Mouse (Mus musculus) CH12.LX (cell line): ENCODE results near the gene Arl1. TPM values are rescaled to one million over a fixed set of nuclear protein-coding genes. Genes with fewer than 3 reads are reported as not detected.
A peak's percentile ranks its signal among the peaks of the same experiment; 100 is the strongest.

Source experiments
- DNase-seq: peaks from one replicate; pipeline ENCODE4 v3.0.0-alpha.2; 2013; ENCODE audit errors: extremely low read depth
- H3K27ac ChIP-seq: 2 replicates; pipeline ENCODE4 v1.5.1; 2012; ENCODE audit warnings: low read depth, mild to moderate bottlenecking, control low read depth, moderate library complexity; ENCODE audit not compliant: insufficient read depth
- H3K27me3 ChIP-seq: replicated peaks from 2 replicates; pipeline ENCODE3; 2012; ENCODE audit warnings: inconsistent platforms
- H3K36me3 ChIP-seq, 2 experiments: replicated peaks in 1 of 2; 2 replicates each; pipeline versions ENCODE3 to v1.6.1; 2012; ENCODE audit warnings: inconsistent platforms in 1 of 2, low read length in 1 of 2, mild to moderate bottlenecking in 1 of 2, mixed read lengths in 1 of 2, moderate library complexity in 1 of 2; ENCODE audit not compliant: control insufficient read depth in 1 of 2, insufficient read depth in 1 of 2
- H3K4me1 ChIP-seq, 2 experiments: 2 replicates each; pipeline ENCODE4 v1.6.1; 2012; ENCODE audit warnings: inconsistent platforms in 1 of 2, moderate library complexity in 1 of 2; ENCODE audit not compliant: insufficient read depth in 2 of 2, control insufficient read depth in 1 of 2
- H3K4me2 ChIP-seq: 2 replicates; pipeline ENCODE4 v1.6.1; 2012; ENCODE audit warnings: low read depth, mild to moderate bottlenecking, control low read depth; ENCODE audit not compliant: poor library complexity, insufficient read depth, severe bottlenecking
- H3K4me3 ChIP-seq, 3 experiments: fragments of 150-350 bp in 1 of 3; sonication (generic) in 1 of 3; replicated peaks in 1 of 3; 2 replicates each; pipeline versions ENCODE3 to v1.5.1; 2011 to 2012; ENCODE audit warnings: low read depth in 2 of 3, low read length in 2 of 3, mild to moderate bottlenecking in 2 of 3, moderate library complexity in 2 of 3, control low read depth in 1 of 3, improper control_type of control experiment in 1 of 3, inconsistent platforms in 1 of 3, mixed read lengths in 1 of 3; ENCODE audit not compliant: poor library complexity in 1 of 3
- H3K79me2 ChIP-seq: replicated peaks from 2 replicates; pipeline ENCODE4 v1.6.1; 2012; ENCODE audit warnings: mild to moderate bottlenecking, moderate library complexity; ENCODE audit not compliant: control insufficient read depth, poor library complexity, insufficient read depth, severe bottlenecking; ENCODE audit errors: extremely low read depth
- H3K9ac ChIP-seq: 2 replicates; pipeline ENCODE4 v1.6.1; 2012; ENCODE audit warnings: low read depth, mild to moderate bottlenecking, control low read depth, moderate library complexity; ENCODE audit not compliant: insufficient read depth
- H3K9me3 ChIP-seq: replicated peaks from 2 replicates; pipeline ENCODE3; 2012; ENCODE audit warnings: low read length, inconsistent platforms, mixed read lengths
- BHLHE40 ChIP-seq: IDR thresholded peaks from 2 replicates; pipeline ENCODE4 v1.6.1; 2011; ENCODE audit warnings: mild to moderate bottlenecking, low read depth, low read length, improper control_type of control experiment
- CHD2 ChIP-seq: IDR thresholded peaks from 2 replicates; pipeline ENCODE4 v1.6.1; 2011; ENCODE audit warnings: low read length, improper control_type of control experiment
- CTCF ChIP-seq, 2 experiments: IDR thresholded peaks in 1 of 2; conservative IDR thresholded peaks in 1 of 2; 2 replicates each; pipeline ENCODE4 v1.5.1; 2011 to 2012; ENCODE audit warnings: low read depth in 2 of 2, low read length in 2 of 2, improper control_type of control experiment in 1 of 2, inconsistent platforms in 1 of 2, mild to moderate bottlenecking in 1 of 2, moderate library complexity in 1 of 2
- E2F4 ChIP-seq: IDR thresholded peaks from 2 replicates; pipeline ENCODE4 v1.6.1; 2011; ENCODE audit warnings: low read depth, low read length, improper control_type of control experiment; ENCODE audit not compliant: insufficient replicate concordance
- ELF1 ChIP-seq: IDR thresholded peaks from 2 replicates; pipeline ENCODE4 v1.6.1; 2014; ENCODE audit warnings: low read depth, mild to moderate bottlenecking, inconsistent platforms, low read length, improper control_type of control experiment
- EP300 ChIP-seq: IDR thresholded peaks from 2 replicates; pipeline ENCODE4 v1.6.1; 2011; ENCODE audit warnings: low read length, improper control_type of control experiment
- ETS1 ChIP-seq: conservative IDR thresholded peaks from 2 replicates; pipeline ENCODE4 v1.6.1; 2012; ENCODE audit warnings: low read depth, mild to moderate bottlenecking, inconsistent platforms, low read length, improper control_type of control experiment, moderate library complexity
- GABPA ChIP-seq: IDR thresholded peaks from 2 replicates; pipeline ENCODE4 v1.6.1; 2012; ENCODE audit warnings: low read depth, low read length, improper control_type of control experiment, inconsistent platforms; ENCODE audit not compliant: insufficient replicate concordance
- HCFC1 ChIP-seq: IDR thresholded peaks from 2 replicates; pipeline ENCODE4 v1.6.1; 2012; ENCODE audit warnings: low read depth, mild to moderate bottlenecking, inconsistent platforms, low read length, improper control_type of control experiment
- IRF4 ChIP-seq: IDR thresholded peaks from 2 replicates; pipeline ENCODE4 v1.6.1; 2014; ENCODE audit warnings: low read depth, mild to moderate bottlenecking, inconsistent platforms, low read length, improper control_type of control experiment
- JUN ChIP-seq: IDR thresholded peaks from 2 replicates; pipeline ENCODE4 v1.6.1; 2011; ENCODE audit warnings: low read depth, mild to moderate bottlenecking, low read length, improper control_type of control experiment, moderate library complexity; ENCODE audit not compliant: insufficient read depth
- JUND ChIP-seq: conservative IDR thresholded peaks from 2 replicates; pipeline ENCODE4 v1.6.1; 2011; ENCODE audit warnings: low read depth, low read length, improper control_type of control experiment
- MAFK ChIP-seq: IDR thresholded peaks from 2 replicates; pipeline ENCODE4 v1.6.1; 2011; ENCODE audit warnings: low read length, improper control_type of control experiment; ENCODE audit not compliant: insufficient replicate concordance
- MAX ChIP-seq: IDR thresholded peaks from 2 replicates; pipeline ENCODE4 v1.6.1; 2011; ENCODE audit warnings: low read length, improper control_type of control experiment
- MAZ ChIP-seq: IDR thresholded peaks from 2 replicates; pipeline ENCODE4 v1.6.1; 2012; ENCODE audit warnings: low read depth, mild to moderate bottlenecking, inconsistent platforms, low read length, improper control_type of control experiment, moderate library complexity
- MEF2A ChIP-seq: IDR thresholded peaks from 2 replicates; pipeline ENCODE4 v1.6.1; 2014; ENCODE audit warnings: low read depth, mild to moderate bottlenecking, inconsistent platforms, low read length, improper control_type of control experiment, borderline replicate concordance
- MXI1 ChIP-seq: IDR thresholded peaks from 2 replicates; pipeline ENCODE4 v1.6.1; 2011; ENCODE audit warnings: mild to moderate bottlenecking, low read depth, low read length, improper control_type of control experiment
- MYC ChIP-seq: IDR thresholded peaks from 2 replicates; pipeline ENCODE4 v1.6.1; 2011; ENCODE audit warnings: low read depth, mild to moderate bottlenecking, improper control_type of control experiment, low read length
- NELFE ChIP-seq: IDR thresholded peaks from 2 replicates; pipeline ENCODE4 v1.6.1; 2011; ENCODE audit warnings: low read depth, low read length, improper control_type of control experiment
- NRF1 ChIP-seq: IDR thresholded peaks from 2 replicates; pipeline ENCODE4 v1.6.1; 2014; ENCODE audit warnings: low read depth, mild to moderate bottlenecking, inconsistent platforms, low read length, improper control_type of control experiment, moderate library complexity
- PAX5 ChIP-seq: IDR thresholded peaks from 2 replicates; pipeline ENCODE4 v1.6.1; 2012; ENCODE audit warnings: low read length, inconsistent platforms, mixed read lengths
- POLR2A ChIP-seq: IDR thresholded peaks from 2 replicates; pipeline ENCODE4 v1.6.1; 2011; ENCODE audit warnings: low read depth, mild to moderate bottlenecking, improper control_type of control experiment, low read length
- POLR2AphosphoS2 ChIP-seq: IDR thresholded peaks from 2 replicates; pipeline ENCODE4 v1.6.1; 2011; ENCODE audit warnings: low read depth, low read length, improper control_type of control experiment
- RAD21 ChIP-seq: IDR thresholded peaks from 2 replicates; pipeline ENCODE4 v1.6.1; 2011; ENCODE audit warnings: low read depth, mild to moderate bottlenecking, low read length, improper control_type of control experiment, moderate library complexity
- RCOR1 ChIP-seq: conservative IDR thresholded peaks from 2 replicates; pipeline ENCODE4 v1.6.1; 2012; ENCODE audit warnings: low read depth, mild to moderate bottlenecking, inconsistent platforms, low read length, improper control_type of control experiment
- SIN3A ChIP-seq: IDR thresholded peaks from 2 replicates; pipeline ENCODE4 v1.6.1; 2012; ENCODE audit warnings: low read length, improper control_type of control experiment, inconsistent platforms
- SMC3 ChIP-seq: IDR thresholded peaks from 2 replicates; pipeline ENCODE4 v1.6.1; 2011; ENCODE audit warnings: low read depth, low read length, improper control_type of control experiment
- TBP ChIP-seq: conservative IDR thresholded peaks from 2 replicates; pipeline ENCODE4 v1.6.1; 2011; ENCODE audit warnings: low read depth, low read length, improper control_type of control experiment
- TCF12 ChIP-seq: IDR thresholded peaks from 2 replicates; pipeline ENCODE4 v1.6.1; 2014; ENCODE audit warnings: low read depth, mild to moderate bottlenecking, inconsistent platforms, low read length, improper control_type of control experiment
- UBTF ChIP-seq: IDR thresholded peaks from 2 replicates; pipeline ENCODE4 v1.6.1; 2012; ENCODE audit warnings: low read depth, mild to moderate bottlenecking, inconsistent platforms, low read length, improper control_type of control experiment, moderate library complexity
- USF1 ChIP-seq: IDR thresholded peaks from 2 replicates; pipeline ENCODE4 v1.6.1; 2014; ENCODE audit warnings: low read depth, mild to moderate bottlenecking, inconsistent platforms, low read length, improper control_type of control experiment
- USF2 ChIP-seq: conservative IDR thresholded peaks from 2 replicates; pipeline ENCODE4 v1.6.1; 2011; ENCODE audit warnings: low read depth, low read length, improper control_type of control experiment
- ZC3H11A ChIP-seq: IDR thresholded peaks from 2 replicates; pipeline ENCODE4 v1.6.1; 2012; ENCODE audit warnings: low read depth, mild to moderate bottlenecking, inconsistent platforms, low read length, improper control_type of control experiment
- ZKSCAN1 ChIP-seq: IDR thresholded peaks from 2 replicates; pipeline ENCODE4 v1.6.1; 2012; ENCODE audit warnings: low read depth, inconsistent platforms, low read length, improper control_type of control experiment, borderline replicate concordance
- ZMIZ1 ChIP-seq: IDR thresholded peaks from 2 replicates; pipeline ENCODE4 v1.6.1; 2012; ENCODE audit warnings: low read depth, mild to moderate bottlenecking, inconsistent platforms, low read length, improper control_type of control experiment
- ZNF384 ChIP-seq: IDR thresholded peaks from 2 replicates; pipeline ENCODE4 v1.6.1; 2012; ENCODE audit warnings: low read depth, low read length, improper control_type of control experiment, inconsistent platforms
- dilution Hi-C: fragments of 300-500 bp; cut with MboI; formaldehyde crosslinking; loops from 2 replicates; pipeline ENCODE4 v1.14.3; 2020; ENCODE audit warnings: low sequenced_read_pairs; ENCODE audit not compliant: extremely low pct_unique_long_range_greater_than_20kb, extremely low pct_ligation_motif_present
- in situ Hi-C: fragments of 300-500 bp; cut with MboI; formaldehyde crosslinking; loops from 3 replicates; pipeline ENCODE4 v1.14.3; 2019; ENCODE audit warnings: low sequenced_read_pairs, low pct_ligation_motif_present, low pct_unique_long_range_greater_than_20kb, mixed read lengths
- polyA plus RNA-seq: library from polyadenylated mRNA; unstranded; fragments of >175 nt; gene quantifications from 2 replicates; pipeline ENCODE4 v1.2.1, GENCODE M21; 2012; ENCODE audit warnings: low read depth; ENCODE audit not compliant: insufficient read length
- total RNA-seq, 2 experiments: library from RNA; depleted of rRNA; stranded (reverse); fragments of 300-350 nt in 1 of 2; fragments of >200 nt in 1 of 2; gene quantifications; 2 replicates each; pipeline ENCODE4 v1.2.3; 2012 to 2014

Gene Arl1
- total RNA-seq (2012; rRNA removed) (48.9 and 55.9 TPM in 2 replicates), total RNA-seq (2014; rRNA removed) (143 and 156 TPM in 2 replicates), polyA plus RNA-seq (84.4 and 94.0 TPM in 2 replicates)

DNA sequence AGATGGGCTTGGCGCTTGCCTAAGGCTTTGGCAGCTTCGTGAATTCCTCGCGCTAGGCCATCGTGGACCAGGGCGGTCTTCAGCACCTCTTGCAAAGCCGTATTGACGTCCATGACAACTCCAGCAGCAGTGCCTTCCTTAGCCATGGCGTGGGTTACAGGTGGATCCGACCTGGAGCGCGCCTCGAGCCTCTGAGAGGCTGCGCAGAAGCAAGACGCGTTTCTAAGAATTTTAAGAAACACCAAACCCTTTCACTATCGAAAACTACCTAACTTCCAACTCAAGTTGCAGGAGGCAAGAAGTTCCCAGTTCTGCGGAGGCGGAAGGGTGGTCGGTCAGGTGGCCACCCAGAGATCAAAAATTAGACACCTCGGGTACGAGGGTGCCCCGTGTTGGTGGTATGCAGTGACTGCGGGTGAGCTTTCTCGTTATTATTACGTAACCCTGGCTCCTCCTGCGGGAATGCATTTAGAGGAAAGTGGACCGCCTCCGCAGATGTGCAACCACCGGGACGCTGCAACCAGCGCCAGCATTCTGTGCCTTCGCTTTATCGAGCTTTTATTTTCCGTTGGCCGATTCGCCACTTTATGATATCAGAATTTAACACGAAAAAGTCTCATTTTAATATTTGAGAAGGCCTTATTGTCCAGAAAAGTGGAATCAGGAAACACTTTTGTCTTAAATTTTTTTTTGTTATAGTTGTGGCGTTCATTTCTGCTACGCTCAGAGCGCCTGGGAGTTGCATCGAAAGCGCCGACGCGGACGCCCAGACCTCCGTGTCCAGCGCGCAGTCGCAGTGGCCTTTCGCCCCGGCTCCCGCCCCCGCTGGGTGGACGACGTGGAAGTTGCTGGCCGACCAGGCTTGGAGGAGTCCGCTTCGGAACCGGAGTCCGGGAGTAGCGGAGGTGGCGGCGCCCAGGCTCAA lies at the start of gene Arl1:
Gene Arl1, plus strand, starts transcription at position 288 of the 925 bp plus-strand sequence.
- Histone ChIP-seq H3K9me3 (no peaks in the 10 kb centered on the region), H3K79me2 (peaks cover 19% of the 10 kb centered on the region), H3K27me3 (no peaks in the 10 kb centered on the region), H3K4me1 (peaks cover 2 to 16% of the 10 kb centered on the region in 2 experiments; a peak in 2 of 4 replicates), H3K36me3 (peaks cover 0 to 13% of the 10 kb centered on the region in 2 experiments), H3K4me2 (peak within 1 kb of the TSS; percentile 92), H3K4me3 (peak within 1 kb of the TSS; percentile 72 to 90 (median 84)), H3K27ac (0 out of 2 replicates have a peak within 1 kb of the TSS, but pooled peaks have one; percentile 0), H3K9ac (peak within 1 kb of the TSS; percentile 87)
- dilution Hi-C loops: no loop called here
- in situ Hi-C loops: loop anchor here (5.0 kb wide), 1 partner anchor 349 kb away; no protein-coding TSS in a partner anchor
- DNase-seq: peak; percentile 82
- TF ChIP-seq CHD2: peak; percentile 78
- peak; percentile 60; the same call in 1 of the 2 replicates for TF ChIP-seq ZMIZ1
- no peak for TF ChIP-seq EP300
- no peak for TF ChIP-seq PAX5
- TF ChIP-seq E2F4: 0 out of 2 replicates have a peak, but pooled peaks have one; percentile 63
- peak; percentile 89 for TF ChIP-seq HCFC1
- TF ChIP-seq NELFE: peak; percentile 85
- TF ChIP-seq UBTF: no peak
- TF ChIP-seq MEF2A: 0 out of 2 replicates have a peak, but pooled peaks have one; percentile 11
- no peak; the same call in 1 of the 2 replicates for TF ChIP-seq GABPA
- TF ChIP-seq MXI1: peak; percentile 76
- no peak for TF ChIP-seq ZNF384
- TF ChIP-seq POLR2AphosphoS2: 0 out of 2 replicates have a peak, but pooled peaks have one; percentile 68
- peak; percentile 84 for TF ChIP-seq POLR2A
- TF ChIP-seq IRF4: peak; percentile 65
- no peak for TF ChIP-seq CTCF (conservative IDR thresholded peaks at IDR 0.05 in 1 of 2, IDR thresholded peaks at IDR 0.05 in 1 of 2; ENCODE audit: low read depth in 2 of 2, low read length in 2 of 2)
- TF ChIP-seq BHLHE40: peak; percentile 77
- peak; percentile 98 for TF ChIP-seq TBP
- TF ChIP-seq MAFK: no peak
- TF ChIP-seq SIN3A: peak; percentile 79; the same call in 1 of the 2 replicates
- no peak; the same call in 1 of the 2 replicates for TF ChIP-seq RCOR1
- TF ChIP-seq SMC3: no peak
- TF ChIP-seq MAZ: peak; percentile 71; the same call in 1 of the 2 replicates
- peak; percentile 79 for TF ChIP-seq MYC
- TF ChIP-seq ELF1: peak; percentile 64
- TF ChIP-seq NRF1: peak; percentile 90
- TF ChIP-seq MAX: peak; percentile 44; the same call in 1 of the 2 replicates
- no peak; the same call in 1 of the 2 replicates for TF ChIP-seq RAD21
- TF ChIP-seq USF2: no peak
- TF ChIP-seq ETS1: no peak; the same call in 1 of the 2 replicates
- peak; percentile 70 for TF ChIP-seq TCF12
- TF ChIP-seq ZKSCAN1: no peak
- peak; percentile 100 for TF ChIP-seq ZC3H11A
- peak; percentile 16; the same call in 1 of the 2 replicates for TF ChIP-seq USF1
- TF ChIP-seq JUN: peak; percentile 17; the same call in 1 of the 2 replicates
- TF ChIP-seq JUND: peak; percentile 13; the same call in 1 of the 2 replicates
